Mouse (Mus musculus) retina, adult 2 months (tissue): ENCODE measurements around the gene Rnf227.

Experiments
- DNase-seq: peaks from one replicate; pipeline ENCODE4 v3.0.0-alpha.2; 2012; ENCODE audit warnings: low read depth, low spot score

The Rnf227 gene

DNA sequence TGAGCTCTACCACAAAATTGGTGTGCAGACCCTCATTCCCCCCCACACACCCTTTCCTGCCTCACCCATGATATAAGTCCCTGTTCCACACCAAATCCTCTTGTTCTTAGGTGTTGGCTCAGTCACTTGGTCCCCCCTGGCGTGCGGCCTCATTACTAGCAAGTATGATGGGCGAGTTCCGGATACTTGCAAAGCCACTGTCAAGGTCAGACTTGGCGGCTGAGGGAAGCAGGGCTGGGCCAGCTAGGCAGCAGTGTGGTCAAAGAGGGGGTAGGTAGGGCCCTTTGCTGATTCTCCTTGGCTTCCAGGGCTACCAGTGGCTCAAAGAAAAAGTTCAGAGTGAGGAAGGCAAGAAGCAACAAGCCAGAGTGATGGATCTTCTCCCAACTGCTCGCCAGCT lies 9.1 kb upstream of the Rnf227 start:
- no peak for DNase-seq

DNA sequence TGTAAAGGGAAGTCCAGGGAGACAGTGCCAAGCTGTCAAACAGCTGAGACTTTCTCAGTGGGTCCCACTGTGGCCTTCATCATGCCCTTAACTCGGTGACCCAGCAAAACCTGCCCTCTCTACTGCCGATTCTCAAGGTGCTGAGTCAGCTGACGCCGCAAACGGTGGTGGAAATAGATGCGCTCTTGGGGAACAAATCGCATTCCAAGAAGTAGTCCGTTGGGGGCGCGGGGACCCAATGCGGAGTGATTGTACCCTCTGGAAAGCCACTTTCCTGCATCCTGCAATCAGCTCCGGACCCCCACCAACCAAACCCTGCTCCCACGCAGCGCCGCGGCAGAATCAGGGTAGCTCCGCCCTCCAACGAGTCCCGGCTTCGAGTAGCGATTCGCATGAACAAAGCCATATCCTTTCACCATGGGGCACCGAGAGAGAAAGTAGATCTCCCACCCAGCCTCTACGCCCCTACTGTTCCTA lies 8.3 kb upstream of the Rnf227 start:
- no peak for DNase-seq

DNA sequence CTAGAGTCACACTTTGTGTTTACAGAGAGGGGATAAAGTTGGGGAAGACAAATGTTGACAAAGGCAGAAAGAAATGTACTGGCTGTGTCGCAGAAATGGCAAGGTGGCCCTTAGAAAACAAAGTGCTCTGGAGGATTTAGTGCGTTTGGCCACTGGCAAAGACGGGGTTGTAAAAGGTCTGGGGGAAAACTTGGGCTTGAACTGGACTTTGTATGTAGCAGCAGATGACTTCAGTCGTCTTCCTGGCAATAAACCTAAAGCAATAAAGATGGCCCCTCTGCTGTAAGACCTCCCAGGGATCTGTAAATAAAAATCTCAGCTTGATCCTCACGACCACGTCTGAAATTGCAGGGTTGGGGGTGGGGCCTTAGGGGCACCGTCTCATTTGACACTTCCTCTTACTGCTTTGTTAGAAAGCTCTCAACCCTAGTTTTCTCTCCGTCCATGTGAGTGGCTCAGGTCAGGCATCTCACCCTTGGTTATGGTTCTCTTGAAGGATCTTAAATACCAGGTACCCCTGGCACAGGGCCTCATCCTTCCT lies 7.5 kb upstream of the Rnf227 start:
- no peak for DNase-seq

DNA sequence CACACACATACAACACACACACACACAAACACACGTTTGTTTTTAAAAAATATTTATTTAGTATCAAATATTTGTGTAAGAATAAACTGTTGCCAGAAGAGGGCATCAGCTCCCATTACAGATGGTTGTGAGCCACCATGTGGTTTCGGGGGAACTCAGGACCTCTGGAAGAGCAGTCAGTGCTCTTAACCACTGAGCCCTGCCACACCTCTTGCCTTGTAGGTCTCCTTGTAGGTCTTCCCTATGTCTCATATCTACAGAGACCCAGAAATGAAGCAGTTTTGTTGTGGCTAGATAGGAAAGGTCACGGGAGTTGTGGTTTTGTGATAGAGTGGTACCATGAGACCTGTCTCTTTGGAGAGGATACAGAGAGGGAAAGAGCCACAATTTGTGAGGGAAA lies 6.3 kb upstream of the Rnf227 start:
- no peak for DNase-seq

DNA sequence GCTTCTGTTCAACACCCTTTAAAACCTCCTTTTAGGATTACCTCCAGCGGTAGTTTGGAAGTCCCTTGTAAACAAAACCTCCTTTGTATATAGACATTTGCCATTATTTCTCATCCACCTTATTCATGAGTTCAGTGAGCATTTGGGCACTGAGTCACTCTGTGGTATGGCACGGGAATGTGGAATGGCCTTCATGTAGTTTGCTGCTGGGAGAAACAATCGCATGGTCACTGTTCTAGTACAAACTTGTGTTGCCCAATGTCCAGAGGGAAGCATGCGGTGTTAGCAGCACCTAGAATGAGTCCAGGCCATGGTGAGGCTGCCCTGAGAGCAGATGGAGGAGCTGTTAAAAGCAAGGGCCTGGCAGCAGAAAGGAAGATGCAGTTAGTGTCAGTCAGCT lies 5.5 kb upstream of the Rnf227 start:
- DNase-seq, result no peak

DNA sequence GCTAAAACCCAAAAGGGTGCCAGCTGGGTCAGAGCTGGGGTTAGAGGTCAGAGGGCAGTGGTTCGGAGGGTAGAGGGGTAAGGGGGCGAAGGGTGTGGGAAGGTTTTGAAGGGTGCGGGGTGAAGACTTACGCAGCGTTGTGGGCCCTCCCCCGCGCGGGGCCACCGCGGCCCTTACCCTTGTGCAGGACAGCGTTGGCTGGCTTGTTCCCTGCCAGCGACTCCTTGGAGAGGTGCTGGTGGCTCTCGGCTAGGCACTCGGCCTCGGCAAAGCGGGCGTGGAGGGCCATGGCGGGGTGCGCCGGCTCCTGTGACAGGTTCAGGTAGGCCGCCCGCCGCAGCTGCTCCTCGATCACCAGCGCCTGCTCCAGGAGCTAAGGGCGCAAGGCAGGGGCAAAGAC lies 6.2 kb downstream of the Rnf227 start:
- no peak for DNase-seq

DNA sequence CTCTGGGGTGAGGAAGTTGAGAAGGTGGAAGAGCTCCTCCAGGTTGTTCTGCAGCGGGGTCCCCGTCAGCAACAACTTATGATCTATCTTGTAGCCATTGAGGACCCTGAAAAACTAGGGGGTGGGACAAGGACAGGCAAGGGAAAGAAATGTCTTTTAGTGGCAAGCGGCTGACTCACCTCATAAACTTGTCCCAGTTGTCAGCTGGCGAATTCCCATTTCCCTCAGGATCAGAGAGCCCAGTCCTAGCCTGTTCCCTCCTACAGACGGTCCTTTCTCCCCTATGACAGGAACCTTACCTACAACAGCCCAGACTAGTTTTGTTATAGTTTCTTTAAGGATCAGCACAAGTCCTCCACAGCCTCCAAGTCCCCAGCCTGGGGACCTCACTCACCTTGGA lies 16.3 kb downstream of the Rnf227 start:
- no peak for DNase-seq

DNA sequence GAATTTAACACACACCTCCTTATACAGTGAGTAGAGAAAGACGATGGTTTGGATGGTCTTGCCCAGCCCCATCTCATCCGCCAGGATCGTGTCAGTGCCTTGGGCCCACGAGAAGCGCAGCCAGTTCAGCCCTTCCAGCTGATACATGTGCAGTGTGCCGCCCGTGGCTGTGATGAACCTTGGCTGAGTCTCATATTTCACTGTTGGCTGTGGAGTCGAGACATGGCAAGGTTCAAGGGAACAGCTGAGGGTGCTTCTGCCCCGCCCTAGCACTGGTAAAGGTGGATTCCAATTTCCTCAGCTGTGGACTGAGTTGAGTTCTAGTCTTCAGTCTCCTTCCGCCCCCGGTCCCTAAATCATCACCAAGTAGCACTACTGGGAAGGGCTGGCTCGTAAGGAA lies 17.4 kb downstream of the Rnf227 start:
- DNase-seq, result no peak

DNA sequence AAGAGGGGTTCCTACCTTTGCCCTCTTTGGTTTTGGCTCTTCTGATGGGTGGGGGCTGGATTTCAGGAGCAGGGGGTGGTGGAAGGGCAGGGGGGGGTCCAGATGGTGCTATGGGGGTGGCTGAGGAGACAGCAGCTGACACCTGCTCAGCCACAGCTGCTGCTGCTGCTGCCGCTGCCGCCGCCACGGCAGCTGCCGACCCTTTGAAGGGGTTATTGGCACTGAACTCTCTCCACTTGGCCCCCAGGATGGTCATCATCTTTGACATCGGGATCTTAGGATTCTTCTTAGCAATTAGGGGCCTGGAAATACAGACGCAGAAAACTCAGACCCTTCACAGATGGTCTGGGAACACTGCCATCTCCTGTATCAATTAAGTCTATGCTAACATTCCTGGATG lies 21.8 kb downstream of the Rnf227 start:
- no peak for DNase-seq

DNA sequence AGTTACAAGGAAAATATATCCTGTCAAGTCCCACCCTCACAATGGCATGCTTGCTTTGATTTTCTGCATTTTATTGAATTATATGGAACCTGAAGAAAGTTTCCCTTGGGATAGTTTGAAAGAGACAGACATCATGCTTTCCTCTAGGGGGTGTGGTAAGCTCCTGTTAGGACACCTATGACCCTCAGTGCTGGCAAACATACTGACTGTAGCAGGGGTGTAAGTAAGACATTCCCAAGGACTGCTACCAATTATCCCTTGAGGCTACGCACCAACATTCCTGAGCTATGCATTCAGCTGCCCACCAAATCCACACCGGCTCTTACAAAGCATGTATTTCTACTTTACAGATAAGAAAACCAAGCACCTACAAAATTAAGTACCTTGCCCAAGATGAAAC lies 22.2 kb downstream of the Rnf227 start:
- DNase-seq, result no peak

DNA sequence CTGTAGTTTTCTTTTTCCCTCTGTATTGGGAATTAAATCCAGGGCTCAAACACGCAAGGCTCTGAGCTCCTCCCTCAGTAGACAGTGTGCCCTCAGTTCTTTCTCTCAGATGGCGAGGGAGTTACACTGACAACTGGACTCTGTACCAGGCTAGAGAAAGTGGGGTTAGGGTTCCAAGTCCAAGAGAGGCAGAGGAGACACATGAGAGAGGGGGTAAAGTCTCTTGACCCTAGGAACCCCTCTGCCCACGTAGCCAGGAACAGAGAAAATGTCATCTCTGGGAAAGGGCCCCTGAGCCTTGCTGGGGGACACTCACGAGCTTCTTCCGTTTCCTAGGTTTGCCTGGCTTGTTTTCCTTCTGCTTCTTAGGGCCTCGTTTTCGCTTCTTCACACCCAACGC lies 24.1 kb downstream of the Rnf227 start:
- no peak for DNase-seq

DNA sequence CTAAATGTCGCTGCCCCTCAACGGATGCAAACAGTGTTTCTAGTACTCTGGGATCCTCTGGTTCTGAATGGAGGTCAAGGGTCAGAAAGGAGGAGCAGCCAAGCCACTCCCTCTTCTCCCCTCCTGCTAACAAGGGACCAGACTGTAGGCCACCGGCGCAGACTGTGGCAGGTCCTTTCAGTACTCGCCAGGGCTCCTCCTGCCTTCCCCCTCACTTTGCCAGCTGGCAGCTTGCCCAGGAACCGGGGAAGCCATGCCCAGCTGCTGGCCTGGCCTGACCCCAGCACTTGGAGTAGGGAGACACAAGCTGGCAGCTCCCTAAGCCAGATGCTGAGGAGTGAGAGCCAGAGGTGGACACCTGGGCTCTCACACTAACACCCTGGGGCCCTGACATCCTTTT lies 24.6 kb downstream of the Rnf227 start:
- DNase-seq, result peak; percentile 61

DNA sequence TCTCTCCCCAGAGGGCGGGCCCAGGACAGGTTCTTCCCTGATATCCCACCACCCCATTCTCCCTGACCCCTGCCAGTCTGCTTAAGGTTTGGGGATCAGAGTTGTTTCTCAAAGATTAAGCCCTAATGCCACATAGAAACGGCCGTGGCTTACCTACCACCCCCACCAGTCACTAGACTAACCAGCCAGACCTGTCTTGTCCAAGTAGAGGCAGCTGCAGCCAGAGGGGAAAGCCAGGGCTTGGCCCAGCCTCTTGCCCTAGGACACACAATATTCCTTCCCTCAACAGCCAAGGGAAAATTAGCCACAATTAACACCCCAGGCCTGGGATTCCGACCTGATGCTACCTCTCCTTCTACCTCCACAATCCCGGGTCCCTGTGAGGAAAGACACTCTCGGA lies 25.5 kb downstream of the Rnf227 start:
- no peak for DNase-seq

DNA sequence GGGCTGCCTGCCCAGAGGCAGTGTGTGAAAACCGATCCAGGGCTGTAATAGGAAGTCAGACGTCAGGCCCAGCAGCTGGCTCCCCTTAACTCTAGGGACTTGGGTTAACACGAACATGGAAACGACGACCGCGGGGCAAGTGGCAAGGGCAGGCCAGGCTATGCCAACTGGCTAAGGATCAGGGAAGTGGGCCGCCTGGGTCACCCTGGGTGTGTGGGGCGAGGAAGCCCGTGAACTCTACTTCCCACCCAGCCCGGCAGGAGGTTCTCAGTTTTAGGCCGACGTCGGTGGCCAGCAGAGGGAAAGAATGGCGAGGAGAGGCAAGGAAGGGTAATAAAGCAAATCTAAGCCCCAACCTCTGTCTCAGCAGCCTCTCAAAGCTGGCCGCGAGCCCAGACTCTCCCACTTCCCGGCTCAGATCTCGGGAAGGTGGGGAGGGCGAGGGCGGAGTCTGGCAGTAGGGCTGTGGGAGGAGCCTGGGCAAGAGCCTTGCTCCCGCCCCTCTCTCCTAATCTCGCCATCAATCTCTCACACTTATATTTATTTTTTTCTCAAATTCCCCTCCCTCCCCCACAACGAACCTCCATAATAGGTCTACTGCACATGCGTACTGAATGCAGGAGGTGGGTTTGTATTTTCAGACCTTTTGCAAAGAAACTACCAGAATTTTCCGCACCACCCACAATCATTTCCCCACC lies 26.0 kb downstream of the Rnf227 start:
- DNase-seq, result peak; percentile 69

DNA sequence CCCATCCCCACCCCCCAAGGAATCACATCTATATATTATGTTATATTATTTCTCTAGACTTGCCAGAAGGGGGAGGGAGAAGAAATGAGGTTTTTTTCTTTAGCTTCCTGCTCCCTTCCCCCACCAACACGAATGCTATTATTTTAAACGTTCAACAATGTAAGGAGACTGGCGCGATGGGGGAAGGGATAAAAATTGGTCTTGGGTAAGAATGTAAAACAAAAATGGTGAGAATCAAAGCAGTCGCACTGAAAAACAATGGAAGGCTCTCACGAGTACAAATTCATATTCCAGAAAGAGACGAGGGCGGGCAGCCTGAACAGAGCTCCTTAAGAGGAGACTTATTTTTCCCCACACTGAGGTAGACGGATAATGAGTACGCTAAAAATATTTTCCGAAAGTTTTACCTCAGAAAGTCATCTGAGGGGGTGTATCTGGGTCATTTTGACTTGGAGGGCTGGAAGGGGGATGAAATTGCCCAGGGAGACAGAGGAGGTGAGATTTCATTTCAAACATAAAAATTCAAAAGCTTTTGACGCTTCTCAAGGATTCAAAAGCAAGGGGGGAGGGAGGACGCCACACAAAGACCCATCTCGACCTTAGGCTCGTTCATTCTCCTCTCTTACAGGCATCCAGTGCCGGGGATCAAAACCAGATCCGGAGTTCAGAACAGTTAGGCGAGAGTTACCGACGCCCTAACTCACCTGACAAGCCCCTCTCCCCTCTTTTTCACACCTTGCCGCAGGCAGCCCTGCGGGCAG lies 26.8 kb downstream of the Rnf227 start:
- no peak for DNase-seq

DNA sequence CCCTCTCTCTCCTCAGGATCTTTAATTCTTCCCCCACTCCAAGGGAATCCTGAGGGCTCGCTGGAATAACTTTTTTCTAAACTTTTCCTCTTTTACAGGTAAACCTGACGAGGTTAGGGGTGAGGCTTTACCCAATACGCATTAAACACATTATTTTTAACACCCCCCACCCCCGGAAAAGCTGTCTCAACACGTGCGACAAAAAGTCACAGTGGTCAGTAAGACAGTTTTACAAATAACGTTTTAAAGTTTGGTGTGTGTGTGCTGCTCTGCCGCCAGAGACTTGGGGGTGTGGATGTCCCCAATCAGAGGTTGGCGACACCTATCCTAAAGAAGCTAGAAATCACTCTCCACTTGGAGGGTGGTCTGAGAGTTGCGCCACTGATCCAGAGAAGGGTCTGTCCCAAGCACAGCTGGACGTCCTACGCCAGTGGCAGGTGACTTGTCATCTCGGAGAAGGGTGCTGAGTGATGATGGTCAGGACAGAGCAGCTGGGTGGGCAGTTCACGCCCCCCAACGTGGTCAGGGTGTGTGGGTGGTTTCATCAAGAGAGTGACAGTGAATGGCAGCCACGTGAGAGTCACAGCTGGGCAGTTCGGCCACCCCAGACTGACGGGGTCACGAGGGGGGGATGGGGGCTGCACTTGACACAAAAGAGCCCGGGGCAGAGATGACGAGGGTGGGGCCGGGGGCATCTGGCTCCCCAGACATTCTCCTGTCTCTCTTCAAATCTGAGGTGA lies 27.5 kb downstream of the Rnf227 start:
- DNase-seq, result no peak

DNA sequence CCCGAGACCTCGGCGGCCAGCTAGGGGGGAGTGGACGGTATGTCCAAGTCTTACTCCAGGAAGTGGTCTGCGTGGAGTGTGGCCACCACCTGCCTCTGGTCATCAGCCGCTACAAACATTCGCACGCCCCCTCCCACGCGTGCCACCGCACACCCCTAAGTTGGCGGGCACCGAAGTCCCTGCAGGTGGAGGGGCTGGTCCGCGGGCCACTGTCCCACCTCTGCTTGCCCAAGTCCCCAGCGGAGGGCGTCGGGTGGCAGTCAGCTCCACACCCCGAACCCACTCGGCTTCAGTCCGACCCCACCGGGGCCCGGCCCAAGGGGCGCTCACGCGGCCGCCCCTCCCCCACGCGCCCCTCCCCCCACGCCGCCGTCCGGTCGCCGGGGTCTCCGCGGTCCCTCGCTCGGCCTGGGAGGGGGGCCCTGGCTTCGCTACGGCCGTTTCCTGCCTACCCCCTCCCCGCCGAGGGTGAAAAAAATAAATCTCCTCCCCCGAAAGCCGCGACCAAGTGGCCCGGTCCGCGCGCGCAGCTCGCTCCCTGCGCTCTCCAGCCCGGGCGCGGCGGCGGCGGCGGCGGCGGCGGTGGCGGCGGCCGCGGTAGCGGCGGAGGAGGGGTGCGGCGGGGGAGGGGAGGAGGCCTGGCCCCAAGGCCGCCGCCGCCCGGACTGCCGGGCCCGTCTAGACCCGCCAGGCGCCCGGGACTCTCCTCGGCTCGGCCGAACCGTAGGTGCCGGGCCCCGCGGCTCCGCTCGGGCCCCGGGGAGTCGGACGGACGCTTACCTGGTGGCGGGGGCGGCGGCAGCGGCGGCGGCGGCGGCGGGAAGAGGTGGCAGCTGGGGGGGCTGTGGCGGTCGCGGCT lies 28.3 kb downstream of the Rnf227 start:
- DNase-seq, result no peak

DNA sequence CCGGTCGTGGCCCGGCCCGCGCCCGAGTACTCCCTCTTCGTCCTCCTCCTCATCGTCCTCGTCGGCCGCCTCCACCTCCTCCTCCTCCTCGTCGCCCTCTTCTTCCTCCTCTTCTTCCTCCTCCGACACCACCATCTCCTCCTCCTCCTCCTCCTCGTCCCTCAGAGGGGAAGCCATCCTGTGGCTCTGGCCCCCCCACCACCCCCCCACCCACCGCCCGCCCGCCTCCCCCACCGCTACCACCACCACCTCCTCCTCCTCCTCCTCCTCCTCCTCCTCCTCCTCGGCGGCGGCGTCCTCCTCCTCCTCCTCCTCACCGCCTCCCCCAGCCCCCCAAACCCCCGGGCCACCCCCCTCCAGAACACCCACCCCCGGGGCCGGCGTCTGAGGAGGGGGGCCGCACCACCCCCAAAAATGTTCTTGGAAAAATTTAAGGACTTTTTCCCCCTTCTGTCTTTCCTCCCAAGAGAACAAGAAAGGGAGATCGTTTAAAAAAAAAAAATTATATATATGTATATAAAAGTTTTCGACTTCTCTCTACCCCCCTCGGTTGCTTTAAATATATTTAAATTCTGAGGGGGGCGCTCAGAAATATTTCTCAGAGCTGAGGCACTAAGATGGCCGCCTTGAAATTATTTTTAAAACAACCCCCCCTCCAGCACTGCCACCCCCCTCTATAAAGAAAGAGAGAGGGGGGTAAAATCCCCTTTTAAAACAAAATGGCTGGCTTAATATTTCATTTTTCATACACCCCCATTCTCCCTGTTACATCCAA lies 29.1 kb downstream of the Rnf227 start, which contains the start of gene Chd3:
Gene Chd3 (minus strand): TSS at position 192 of the 775 bp plus-strand sequence.
- DNase-seq, result no peak

DNA sequence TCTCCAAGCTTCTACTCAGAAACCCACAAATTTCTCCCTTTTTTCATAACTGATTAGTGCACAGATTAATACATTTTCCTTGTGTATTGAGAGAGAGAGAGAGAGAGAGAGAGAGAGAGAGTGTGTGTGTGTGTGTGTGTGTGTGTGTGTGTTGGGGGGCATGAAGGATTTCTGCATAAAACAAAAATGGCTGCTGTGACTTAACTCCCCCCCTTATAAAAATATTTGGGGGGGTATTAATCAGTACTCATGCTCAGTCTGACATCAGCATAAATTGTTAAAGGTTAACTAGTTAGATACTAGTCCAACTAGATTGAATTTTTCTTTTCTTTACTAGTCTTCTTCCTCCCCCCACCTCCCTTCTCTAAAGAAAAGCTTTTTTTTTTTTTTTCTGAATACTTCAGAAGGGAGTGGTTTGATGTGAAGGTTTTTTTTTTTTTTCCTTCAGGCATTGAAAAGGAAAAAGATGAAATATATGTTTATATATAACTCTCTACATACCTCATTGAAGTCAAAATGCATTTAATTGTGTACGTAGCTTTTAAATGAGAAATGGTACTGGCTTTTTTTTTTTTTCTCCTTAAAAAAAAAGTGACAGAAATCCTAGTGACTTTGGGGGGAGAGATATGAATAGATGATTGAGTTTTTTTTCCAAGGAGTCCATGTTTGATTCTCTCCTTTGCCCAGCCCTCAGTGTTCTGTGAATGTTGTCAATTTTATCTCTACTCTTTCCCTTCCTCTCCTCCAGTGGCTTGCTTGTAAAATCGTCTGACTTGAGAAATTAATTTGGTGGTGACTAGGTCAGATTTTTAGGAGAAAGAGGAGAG lies 29.9 kb downstream of the Rnf227 start:
- DNase-seq, result no peak

DNA sequence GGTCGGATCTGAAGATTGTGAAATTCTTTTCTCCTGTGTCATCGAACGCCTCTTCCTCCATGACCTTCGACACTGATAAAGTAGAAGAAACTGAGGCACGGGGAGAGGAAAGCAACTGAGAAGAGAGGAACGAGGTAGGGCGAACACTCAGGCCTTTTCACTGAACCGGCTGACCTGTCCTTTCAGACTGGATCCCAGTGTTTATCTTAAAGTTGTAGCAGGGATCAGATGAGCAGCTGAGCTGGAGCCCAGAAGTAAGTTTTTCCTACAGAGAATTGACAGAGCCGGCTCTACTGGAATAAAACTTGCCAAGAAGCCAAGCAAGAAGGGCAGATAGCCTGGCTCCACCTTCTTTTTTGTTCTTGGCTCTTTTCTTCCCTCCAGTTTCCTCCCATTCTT lies 30.6 kb downstream of the Rnf227 start:
- DNase-seq, result no peak
